Mouse (Mus musculus) liver, adult 2 months (tissue): ENCODE measurements at regions not wholly inside any gene's neighbourhood (a gene's known extent, or its start where the extent isn't known, plus 50 kb on each side); places are given as distances from the start of the nearest gene placed in this dataset.

Experiments
- DNase-seq: peaks from one replicate; pipeline ENCODE4 v3.0.0-alpha.2; 2011; ENCODE audit warnings: low read depth, low spot score; ENCODE audit errors: extremely low read depth
- H3K27ac ChIP-seq: fragments of 200-500 bp; replicated peaks from 2 replicates; pipeline ENCODE4 v1.5.1; 2012; ENCODE audit warnings: low read depth, mild to moderate bottlenecking, control low read depth, inconsistent platforms, low read length; ENCODE audit not compliant: insufficient read depth
- H3K27me3 ChIP-seq: fragments of 200-500 bp; 2 replicates; pipeline ENCODE4 v1.6.1; 2012; ENCODE audit warnings: mild to moderate bottlenecking, moderate library complexity, low read length, inconsistent platforms; ENCODE audit not compliant: control insufficient read depth, insufficient read depth
- H3K36me3 ChIP-seq: fragments of 200-500 bp; 2 replicates; pipeline ENCODE4 v1.6.1; 2012; ENCODE audit warnings: low read length, inconsistent platforms; ENCODE audit not compliant: control insufficient read depth, insufficient read depth
- H3K4me1 ChIP-seq: fragments of 200-500 bp; 2 replicates; pipeline ENCODE4 v1.6.1; 2011; ENCODE audit warnings: low read length; ENCODE audit not compliant: control insufficient read depth, insufficient read depth
- H3K4me3 ChIP-seq: fragments of 200-500 bp; 2 replicates; pipeline ENCODE4 v1.5.1; 2011; ENCODE audit warnings: low read depth, mild to moderate bottlenecking, control low read depth, low read length, moderate library complexity; ENCODE audit not compliant: insufficient read depth
- H3K79me2 ChIP-seq: fragments of 200-500 bp; 2 replicates; pipeline ENCODE4 v1.6.1; 2012; ENCODE audit warnings: inconsistent platforms, mild to moderate bottlenecking, low read length, moderate library complexity; ENCODE audit not compliant: control insufficient read depth, insufficient read depth
- H3K9ac ChIP-seq: fragments of 200-500 bp; 2 replicates; pipeline ENCODE4 v1.6.1; 2012; ENCODE audit warnings: low read depth, mild to moderate bottlenecking, control low read depth, inconsistent platforms, low read length
- CTCF ChIP-seq: fragments of 200-500 bp; IDR thresholded peaks from 2 replicates; pipeline ENCODE4 v1.5.1; 2011; ENCODE audit warnings: low read depth, low read length, control low read depth
- POLR2A ChIP-seq: fragments of 200-500 bp; IDR thresholded peaks from 2 replicates; pipeline ENCODE4 v1.6.1; 2011; ENCODE audit warnings: low read length, control low read depth; ENCODE audit not compliant: insufficient read depth; ENCODE audit errors: extremely low read depth
- WGBS: fragments of 180-500 bp; shearing (Covaris S2); methylation state at CpG from one replicate; pipeline ENCODE4 v1.1.7; 2018; 5-methylcytosine and 5-hydroxymethylcytosine counted together

DNA sequence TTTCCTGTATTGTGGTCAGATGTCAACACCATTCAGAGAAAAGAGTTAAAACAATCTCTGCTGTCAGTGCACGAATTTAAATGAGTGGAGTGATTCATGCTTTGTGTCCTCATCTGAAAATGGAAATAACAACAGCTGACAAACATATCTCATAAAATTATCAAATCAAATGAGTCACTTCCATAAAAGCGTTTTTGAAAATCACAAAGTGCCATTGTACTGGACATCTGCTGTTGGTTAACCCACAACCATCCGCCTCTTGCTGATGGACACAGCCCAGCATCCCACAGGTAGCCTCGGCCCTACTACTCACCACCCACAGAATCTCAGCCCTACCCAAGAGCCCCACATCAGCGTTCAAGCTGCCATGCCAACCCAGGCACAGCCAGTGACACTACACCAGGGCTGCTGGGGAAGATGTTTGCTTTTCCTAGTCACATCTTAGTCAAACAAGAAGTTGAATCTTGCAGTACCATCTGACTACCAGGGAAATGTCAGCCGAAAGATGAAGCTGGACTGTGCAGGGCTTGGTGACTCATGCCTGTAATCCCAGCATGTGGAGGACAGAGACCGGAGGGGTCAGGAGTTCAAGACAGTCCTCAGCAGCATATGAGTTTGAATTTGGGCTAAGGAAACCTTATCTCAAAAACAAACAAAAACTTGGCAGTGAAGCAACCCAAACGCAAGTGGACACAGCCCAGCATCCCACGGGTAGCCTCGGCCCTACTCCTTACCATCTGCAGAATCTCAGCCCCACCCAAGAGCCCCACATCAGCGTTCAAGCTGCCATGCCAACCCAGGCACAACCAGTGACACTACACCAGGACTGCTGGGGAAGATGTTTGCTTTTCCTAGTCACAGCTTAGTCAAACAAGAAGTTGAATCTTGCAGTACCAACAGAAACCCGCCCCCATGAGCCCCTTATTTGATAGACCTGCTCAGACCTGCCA is 131.9 kb upstream of the Noct start:
- Histone ChIP-seq H3K36me3 (no peaks in the 10 kb centered on the region), H3K9ac (no peak overlapping the region), H3K79me2 (no peaks in the 10 kb centered on the region), H3K4me3 (no peak overlapping the region), H3K27me3 (no peaks in the 10 kb centered on the region), H3K4me1 (no peaks in the 10 kb centered on the region), H3K27ac (no peak overlapping the region)
- no peak for DNase-seq
- TF ChIP-seq CTCF (no peak), POLR2A (no peak)
- WGBS = 49% methylated on average over 12 of the region's 12 CpGs

GRCm38 (mm10) chr3:51095847-51096447 is 128.3 kb upstream of the Noct start:
- 54% methylated on average over 14 of the region's 14 CpGs for WGBS

DNA sequence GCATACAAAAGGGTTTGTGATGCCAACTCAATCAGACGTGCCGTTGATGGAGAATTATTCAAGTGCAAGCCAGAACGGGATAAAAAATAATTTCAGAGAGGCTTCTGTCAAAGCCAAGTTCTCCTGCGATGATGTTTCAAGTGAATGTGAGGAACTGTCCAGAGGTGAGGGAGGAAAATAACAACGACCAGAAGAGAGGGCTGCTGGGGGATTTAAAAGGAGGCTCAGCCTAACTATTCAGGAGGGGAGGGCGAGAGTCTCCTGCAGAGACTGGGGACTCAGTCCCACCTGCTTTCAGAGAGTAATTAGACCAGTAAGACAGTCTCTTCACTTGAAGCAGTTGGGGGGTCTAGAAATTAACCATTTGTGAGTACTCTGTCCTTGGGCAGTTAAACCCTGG is 127.7 kb upstream of the Noct start:
- DNase-seq = no peak
- no peaks in the 10 kb centered on the region for H3K4me1 ChIP-seq
- H3K4me3 ChIP-seq = no peak overlapping the region
- H3K27ac ChIP-seq = no peak overlapping the region
- no peak overlapping the region for H3K9ac ChIP-seq
- TF ChIP-seq CTCF = no peak
- no peak for TF ChIP-seq POLR2A
- 62% methylated on average over 6 of the region's 6 CpGs for WGBS
- H3K27me3 ChIP-seq = no peaks in the 10 kb centered on the region
- H3K36me3 ChIP-seq = no peaks in the 10 kb centered on the region
- H3K79me2 ChIP-seq = no peaks in the 10 kb centered on the region

More at GRCm38 (mm10) chr3:51095847-51096447, 128.3 kb upstream of the Noct start:
- Histone ChIP-seq H3K9ac (no peak overlapping the region), H3K36me3 (no peaks in the 10 kb centered on the region), H3K4me1 (no peaks in the 10 kb centered on the region), H3K4me3 (no peak overlapping the region), H3K27me3 (no peaks in the 10 kb centered on the region), H3K27ac (no peak overlapping the region), H3K79me2 (no peaks in the 10 kb centered on the region)
- no peak for TF ChIP-seq POLR2A
- TF ChIP-seq CTCF = no peak
- DNase-seq = no peak

- Histone ChIP-seq H3K4me3 (no peak overlapping the region), H3K4me1 (no peaks in the 10 kb centered on the region), H3K36me3 (no peaks in the 10 kb centered on the region), H3K27me3 (no peaks in the 10 kb centered on the region), H3K27ac (no peak overlapping the region), H3K9ac (no peak overlapping the region), H3K79me2 (no peaks in the 10 kb centered on the region)
- DNase-seq = no peak
- TF ChIP-seq CTCF = no peak
- no peak for TF ChIP-seq POLR2A
- 83% methylated on average over 10 of the region's 10 CpGs for WGBS
These were observed 126.9 kb upstream of the Noct start for GRCm38 (mm10) chr3:51097362-51097761.

DNA sequence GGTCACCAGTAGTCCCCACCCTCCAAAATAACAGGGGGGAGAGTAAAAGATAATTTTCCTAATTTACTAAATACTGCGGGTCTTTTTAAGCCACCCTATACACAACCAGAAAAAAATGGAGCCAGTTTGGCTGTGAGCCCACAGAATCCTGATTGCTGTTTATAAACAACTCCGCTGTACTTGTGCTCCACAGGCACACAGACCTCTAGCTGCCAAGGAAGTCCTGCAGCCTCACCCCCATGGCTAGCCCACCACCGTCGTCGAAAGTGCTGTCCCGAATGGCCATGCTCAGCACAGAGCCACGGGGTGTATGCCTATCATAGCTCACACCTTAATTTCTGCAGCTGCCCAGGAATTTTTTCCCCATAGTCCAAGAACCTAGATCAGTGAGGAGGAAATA is 124.3 kb upstream of the Noct start:
- no peaks in the 10 kb centered on the region for H3K4me1 ChIP-seq
- H3K79me2 ChIP-seq = no peaks in the 10 kb centered on the region
- WGBS = 93% methylated on average over 7 of the region's 7 CpGs
- TF ChIP-seq CTCF = no peak
- H3K9ac ChIP-seq = no peak overlapping the region
- DNase-seq = no peak
- no peaks in the 10 kb centered on the region for H3K36me3 ChIP-seq
- H3K27ac ChIP-seq = no peak overlapping the region
- H3K27me3 ChIP-seq = no peaks in the 10 kb centered on the region
- H3K4me3 ChIP-seq = no peak overlapping the region

GRCm38 (mm10) chr3:51108639-51109202 is 115.5 kb upstream of the Noct start:
- Histone ChIP-seq H3K79me2 (no peaks in the 10 kb centered on the region), H3K27me3 (no peaks in the 10 kb centered on the region), H3K9ac (no peak overlapping the region), H3K4me1 (no peaks in the 10 kb centered on the region), H3K36me3 (no peaks in the 10 kb centered on the region), H3K27ac (no peak overlapping the region), H3K4me3 (no peak overlapping the region)
- WGBS = 79% methylated on average over 12 of the region's 12 CpGs
- no peak for TF ChIP-seq CTCF
- no peak for TF ChIP-seq POLR2A
- DNase-seq = no peak
